Mouse (Mus musculus) embryonic fibroblast, embryonic 13.5 days (primary cell): ENCODE measurements around the gene Egf.

ENCODE experiments used
- CTCF ChIP-seq: IDR thresholded peaks from 2 replicates; pipeline ENCODE4 v1.5.1; 2011; ENCODE audit warnings: mild to moderate bottlenecking, control low read depth, low read length, moderate library complexity, borderline replicate concordance; ENCODE audit not compliant: insufficient read depth
- POLR2A ChIP-seq: IDR thresholded peaks from 2 replicates; pipeline ENCODE4 v1.6.1; 2011; ENCODE audit warnings: low read depth, mild to moderate bottlenecking, control low read depth, low read length, moderate library complexity

DNA sequence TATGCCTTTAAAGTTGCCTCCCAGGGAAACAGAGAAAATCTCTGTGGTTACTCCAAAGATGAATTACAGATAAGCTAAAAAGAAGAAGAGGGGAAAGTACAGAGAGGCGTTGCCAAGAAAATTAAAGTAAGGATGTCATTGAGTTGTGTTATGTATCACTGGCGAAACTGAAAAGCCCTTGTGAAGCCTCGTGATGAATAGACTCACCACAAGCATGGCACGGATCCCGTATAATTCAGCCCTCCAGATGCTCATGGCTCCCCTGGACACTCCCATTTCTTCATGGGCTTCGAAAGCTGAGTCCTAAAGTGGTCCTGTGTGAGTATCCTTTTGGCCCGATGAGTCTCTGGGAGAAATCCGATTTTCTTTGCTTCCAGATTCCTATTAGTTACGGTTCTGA, 97.9 kb downstream of the Egf start:
- TF ChIP-seq CTCF (no peak), POLR2A (no peak)
